Mouse (Mus musculus): ENCODE measurements at regions not wholly inside any gene's neighbourhood (a gene's known extent, or its start where the extent isn't known, plus 50 kb on each side); places are given as distances from the start of the nearest gene placed in this dataset.

DNA sequence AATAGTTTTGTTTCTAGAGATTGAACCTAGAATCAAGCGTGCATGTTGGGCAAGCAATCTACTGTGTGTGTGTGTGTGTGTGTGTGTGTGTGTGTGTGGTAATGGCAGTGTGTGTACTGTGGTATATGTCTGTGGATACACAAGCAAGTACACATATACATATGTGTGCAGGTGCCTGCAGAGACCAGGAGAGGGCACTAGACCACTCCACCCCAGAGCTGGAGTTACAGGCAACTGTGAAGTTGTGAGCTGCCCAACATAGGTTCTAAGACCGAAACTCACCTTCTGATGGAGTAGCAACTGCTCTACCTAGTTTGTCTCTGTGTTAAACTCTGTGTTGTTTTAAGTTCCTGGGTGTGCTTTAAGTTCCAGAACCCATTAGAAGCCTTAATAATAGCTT is 177.7 kb upstream of the Lrig3 start:
- TF ChIP-seq POLR2A (IDR thresholded peaks at IDR 0.05; ENCODE audit: extremely low read depth, insufficient read depth, low read length) (no peak), CTCF (IDR thresholded peaks at IDR 0.05; ENCODE audit: extremely low read depth, insufficient read depth, low read length) (no peak)

All from cortical plate, adult 2 months (tissue).